Mouse (Mus musculus) layer of hippocampus, adult 8-10 months (tissue): ENCODE measurements at regions not wholly inside any gene's neighbourhood (a gene's known extent, or its start where the extent isn't known, plus 50 kb on each side); places are given as distances from the start of the nearest gene placed in this dataset.
A peak's percentile ranks its signal among the peaks of the same experiment; 100 is the strongest.

ENCODE experiments used
- DNase-seq, 2 experiments: peaks; one replicate each; pipeline ENCODE4 v3.0.0; 2022; ENCODE audit warnings: low spot score in 2 of 2

- no peak for DNase-seq
Observed at GRCm38 (mm10) chr15:89940591-89940990, 98.9 kb upstream of the Syt10 start.

GRCm38 (mm10) chr15:89932370-89932769 lies 90.7 kb upstream of the Syt10 start:
- DNase-seq, result no peak

- no peak for DNase-seq
Observed at GRCm38 (mm10) chr15:89915587-89915986, 73.9 kb upstream of the Syt10 start.

- no peak for DNase-seq
Observed at GRCm38 (mm10) chr15:89903057-89903456, 61.4 kb upstream of the Syt10 start.

- DNase-seq, result peak; percentile 6 to 11
Observed at GRCm38 (mm10) chr15:89893668-89894067, 52.0 kb upstream of the Syt10 start.
